Mouse (Mus musculus): Measurements from ENCODE around the gene Klf2.

DNA sequence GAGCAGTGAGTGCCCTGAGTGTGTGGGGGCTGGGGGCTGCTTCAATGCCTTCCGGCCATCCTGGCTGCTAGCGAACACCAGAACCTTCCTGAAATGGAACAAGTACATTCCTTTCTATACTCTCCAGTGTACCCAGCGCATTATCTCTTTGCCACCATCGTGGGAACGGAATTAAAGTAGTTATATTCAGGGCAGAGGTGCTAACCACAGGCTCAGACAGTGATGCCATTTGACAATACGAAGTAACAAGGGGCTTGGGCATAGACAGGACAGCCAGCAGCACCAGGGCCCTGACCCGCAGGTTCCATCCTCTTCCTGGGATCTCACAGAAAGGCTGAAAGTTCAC lies 34.8 kb downstream of the Klf2 start:
- no peak for TF ChIP-seq CTCF (IDR thresholded peaks at IDR 0.05; ENCODE audit: low read depth)
- TF ChIP-seq EP300 (IDR thresholded peaks at IDR 0.05; ENCODE audit: low read depth): no peak

Measured in liver, postnatal 0 days (tissue).